15 mouse cellular contexts compared by ENCODE assay signal in genomic region chr2:74667191-74667841, GRCm38 (mm10). TPM values are rescaled to one million over a fixed set of nuclear protein-coding genes. Genes with fewer than 3 reads are reported as not detected.
A peak's percentile ranks its signal among the peaks of the same experiment; 100 is the strongest.
DNase-seq lines count a peak whose midpoint lies in the region; ATAC-seq and TF ChIP-seq lines count a peak whose summit lies in the region.
"Had no signal": no experiment of that assay in that cellular context is flagged by ENCODE, and none has a peak within 500 bp of the region (broad histone marks: within the 10 kb centered on the region; RNA-seq: fewer than 3 reads in every experiment).

No protein-coding gene starts in this region.

- peak overlapping the region; percentile 83 for H3K4me2 ChIP-seq in kidney, embryonic 14.5 days (replicated peaks; ENCODE audit: low read depth, low read length)
- H3K4me2 ChIP-seq in limb, embryonic 11.5 days (ENCODE audit: low read depth, severe bottlenecking): peak overlapping the region; percentile 88

- ATAC-seq in kidney, embryonic 14.5 days (ENCODE audit: low FRiP score, low TSS enrichment): no peak
- ATAC-seq in limb, embryonic 11.5 days (ENCODE audit: insufficient number of reproducible peaks, low FRiP score, low TSS enrichment, low read depth): no peak

- under 1% methylated on average over 36 of the region's 36 CpGs for WGBS in kidney, embryonic 14.5 days
- under 1% methylated on average over 36 of the region's 36 CpGs for WGBS in limb, embryonic 11.5 days

- H3K4me3 ChIP-seq in kidney, embryonic 14.5 days (ENCODE audit: low read length): peak overlapping the region; percentile 47
- peak overlapping the region; percentile 26; the same call in 1 of the 2 replicates for H3K4me3 ChIP-seq in E14TG2a.4 (replicated peaks; ENCODE audit: low read length)
- H3K4me3 ChIP-seq in limb, embryonic 11.5 days (ENCODE audit: low read depth, low read length): peak overlapping the region; percentile 63
- no peak overlapping the region for H3K4me3 ChIP-seq in left cerebral cortex, adult 2 months

- TF ChIP-seq CTCF in E14TG2a.4 (conservative IDR thresholded peaks at IDR 0.05; ENCODE audit: low read length): no peak
- no peak for TF ChIP-seq CTCF in left cerebral cortex, adult 2 months (IDR thresholded peaks at IDR 0.05)

- H3K36me3 ChIP-seq in kidney, embryonic 14.5 days (ENCODE audit: control insufficient read depth, insufficient read depth, low read length): no peaks in the 10 kb centered on the region
- no peaks in the 10 kb centered on the region for H3K36me3 ChIP-seq in E14TG2a.4 (ENCODE audit: insufficient read depth, low read length)
- H3K36me3 ChIP-seq in limb, embryonic 11.5 days (ENCODE audit: control insufficient read depth, insufficient read depth, low read length): no peaks in the 10 kb centered on the region

- H3K4me1 ChIP-seq in kidney, embryonic 14.5 days (ENCODE audit: control insufficient read depth, insufficient read depth, low read length): peaks cover 10% of the 10 kb centered on the region; the same call in 1 of the 2 replicates
- peaks cover 27% of the 10 kb centered on the region for H3K4me1 ChIP-seq in E14TG2a.4 (replicated peaks; ENCODE audit: low read depth, low read length)
- peaks cover 7% of the 10 kb centered on the region; the same call in 1 of the 2 replicates for H3K4me1 ChIP-seq in limb, embryonic 11.5 days (ENCODE audit: control insufficient read depth, insufficient read depth, low read length)

- intact Hi-C loops in left cerebral cortex, adult 2 months (cut with DNase I): no loop called here

- H3K9me3 ChIP-seq in kidney, embryonic 14.5 days (ENCODE audit: control insufficient read depth, low read length): no peaks in the 10 kb centered on the region
- no peaks in the 10 kb centered on the region; the same call in 1 of the 2 replicates for H3K9me3 ChIP-seq in E14TG2a.4 (ENCODE audit: low read length)
- no peaks in the 10 kb centered on the region for H3K9me3 ChIP-seq in limb, embryonic 11.5 days (ENCODE audit: control insufficient read depth, low read length)

- DNase-seq in kidney, postnatal 36 days: no peak
- DNase-seq in ZHBTc4 (ENCODE audit: low read depth, low spot score): peak; percentile 58
- DNase-seq in limb, embryonic 11.5 days (ENCODE audit: low spot score): peak; percentile 66
- no peak for DNase-seq in cerebellum, postnatal 4 days (ENCODE audit: low spot score in 2 of 2)
- no peak for DNase-seq in left cerebral cortex, adult 2 months (ENCODE audit: extremely low spot score in 1 of 2, low spot score in 2 of 2)
- no peak for DNase-seq in adrenal gland, adult 18-20 months (ENCODE audit: low spot score in 2 of 2)
- DNase-seq: embryo, embryonic 11 days; spleen, adult 18-20 months; thymus, postnatal 25 days had no signal

- peaks cover 87% of the 10 kb centered on the region for H3K27me3 ChIP-seq in kidney, embryonic 14.5 days (ENCODE audit: control insufficient read depth, insufficient read depth, low read length)
- peaks cover 91% of the 10 kb centered on the region for H3K27me3 ChIP-seq in E14TG2a.4 (ENCODE audit: insufficient read depth, low read length)
- H3K27me3 ChIP-seq in limb, embryonic 11.5 days (ENCODE audit: control insufficient read depth, insufficient read depth, low read length): peaks cover 54% of the 10 kb centered on the region

- H3K27ac ChIP-seq in kidney, embryonic 14.5 days (ENCODE audit: low read depth, low read length): no peak overlapping the region
- peak overlapping the region; percentile 1; the same call in 1 of the 2 replicates for H3K27ac ChIP-seq in limb, embryonic 11.5 days (replicated peaks; ENCODE audit: low read depth, low read length)
- H3K27ac ChIP-seq in left cerebral cortex, adult 2 months: no peak overlapping the region
- H3K27ac ChIP-seq: hindbrain, embryonic 14.5 days; macrophage had no signal

- H3K9ac ChIP-seq in kidney, embryonic 14.5 days (ENCODE audit: low read depth, low read length): no peak overlapping the region
- peak overlapping the region; percentile 90 for H3K9ac ChIP-seq in limb, embryonic 11.5 days (ENCODE audit: low read length)
- H3K9ac ChIP-seq: hindbrain, embryonic 14.5 days had no signal

RNA-seq across cellular contexts. Expression of gene Hoxd13, which starts 0.8 kb away (rescaled TPM):
- polyA plus RNA-seq in kidney, embryonic 14.5 days (2014; fragmentation: Nextera tagmentation; extraction: Ambion mirVana): 0.17 and 0.22 TPM in 2 replicates
- 55.3 and 59.8 TPM in 2 replicates for polyA plus RNA-seq in limb, embryonic 11.5 days (2014; fragmentation: Nextera tagmentation; extraction: Ambion mirVana)
- total RNA-seq in left cerebral cortex, adult 2 months (2021): not detected
- not detected for total RNA-seq in adrenal gland, adult 18-20 months (2021)
- total RNA-seq: left cerebral cortex, adult 18-20 months; neutrophil, adult 5-6 weeks had no signal
- polyA plus RNA-seq: macrophage had no signal

RNA-seq across cellular contexts. Expression of gene Hoxd12, which starts 7.5 kb away (rescaled TPM):
- 6.2 and 7.2 TPM in 2 replicates for polyA plus RNA-seq in kidney, embryonic 14.5 days (2014; fragmentation: Nextera tagmentation; extraction: Ambion mirVana)
- polyA plus RNA-seq in limb, embryonic 11.5 days (2014; fragmentation: Nextera tagmentation; extraction: Ambion mirVana): 80.7 and 82.2 TPM in 2 replicates
- total RNA-seq in left cerebral cortex, adult 2 months (2021): not detected
- not detected for total RNA-seq in adrenal gland, adult 18-20 months (2021)
- total RNA-seq: left cerebral cortex, adult 18-20 months; neutrophil, adult 5-6 weeks had no signal
- polyA plus RNA-seq: hindbrain, embryonic 14.5 days; macrophage had no signal

RNA-seq across cellular contexts. Expression of gene Evx2, which starts 8.0 kb away (rescaled TPM):
- polyA plus RNA-seq in kidney, embryonic 14.5 days (2014; fragmentation: Nextera tagmentation; extraction: Ambion mirVana): not detected in 2 replicates
- 3.3 and 3.8 TPM in 2 replicates for polyA plus RNA-seq in limb, embryonic 11.5 days (2014; fragmentation: Nextera tagmentation; extraction: Ambion mirVana)
- not detected for total RNA-seq in left cerebral cortex, adult 2 months (2021)
- not detected for total RNA-seq in adrenal gland, adult 18-20 months (2021)
- total RNA-seq: left cerebral cortex, adult 18-20 months; neutrophil, adult 5-6 weeks had no signal
- polyA plus RNA-seq: macrophage had no signal

RNA-seq across cellular contexts. Expression of gene Hoxd11, which starts 12.0 kb away (rescaled TPM):
- polyA plus RNA-seq in kidney, embryonic 14.5 days (2014; fragmentation: Nextera tagmentation; extraction: Ambion mirVana): 54.5 and 56.2 TPM in 2 replicates
- 59.6 and 64.4 TPM in 2 replicates for polyA plus RNA-seq in limb, embryonic 11.5 days (2014; fragmentation: Nextera tagmentation; extraction: Ambion mirVana)
- not detected for total RNA-seq in left cerebral cortex, adult 2 months (2021)
- not detected for total RNA-seq in adrenal gland, adult 18-20 months (2021)
- total RNA-seq: left cerebral cortex, adult 18-20 months; neutrophil, adult 5-6 weeks had no signal
- polyA plus RNA-seq: hindbrain, embryonic 14.5 days; macrophage had no signal

RNA-seq across cellular contexts. Expression of gene Hoxd10, which starts 24.4 kb away (rescaled TPM):
- polyA plus RNA-seq in kidney, embryonic 14.5 days (2014; fragmentation: Nextera tagmentation; extraction: Ambion mirVana): 45.1 and 45.9 TPM in 2 replicates
- 52.0 and 55.0 TPM in 2 replicates for polyA plus RNA-seq in limb, embryonic 11.5 days (2014; fragmentation: Nextera tagmentation; extraction: Ambion mirVana)
- total RNA-seq in left cerebral cortex, adult 2 months (2021): not detected
- total RNA-seq in adrenal gland, adult 18-20 months (2021): not detected
- total RNA-seq: left cerebral cortex, adult 18-20 months; neutrophil, adult 5-6 weeks had no signal
- polyA plus RNA-seq: hindbrain, embryonic 14.5 days; macrophage had no signal

Comparison
In these comparisons a context has a peak if more than half of its experiments do, and no peak if none do; other contexts are left out.
1. DNase-seq: peak in ZHBTc4 (single experiment) and limb, embryonic 11.5 days (single experiment); none in kidney, postnatal 36 days (0 of 2), cerebellum, postnatal 4 days (0 of 2), left cerebral cortex, adult 2 months (0 of 2) and adrenal gland, adult 18-20 months (0 of 2).